Mouse (Mus musculus): Measurements from ENCODE around the gene Klf11. TPM values are rescaled to one million over a fixed set of nuclear protein-coding genes. Genes with fewer than 3 reads are reported as not detected.
"Not testable (repeated sequence)": the region's sequence is repeated elsewhere in the genome, so short reads cannot be mapped to it uniquely, and the experiment has no call there.

The Klf11 gene
- polyA plus RNA-seq (2017; shearing (Covaris generic)) = 1 to 10 TPM; 2.2 to 3.1 TPM

DNA sequence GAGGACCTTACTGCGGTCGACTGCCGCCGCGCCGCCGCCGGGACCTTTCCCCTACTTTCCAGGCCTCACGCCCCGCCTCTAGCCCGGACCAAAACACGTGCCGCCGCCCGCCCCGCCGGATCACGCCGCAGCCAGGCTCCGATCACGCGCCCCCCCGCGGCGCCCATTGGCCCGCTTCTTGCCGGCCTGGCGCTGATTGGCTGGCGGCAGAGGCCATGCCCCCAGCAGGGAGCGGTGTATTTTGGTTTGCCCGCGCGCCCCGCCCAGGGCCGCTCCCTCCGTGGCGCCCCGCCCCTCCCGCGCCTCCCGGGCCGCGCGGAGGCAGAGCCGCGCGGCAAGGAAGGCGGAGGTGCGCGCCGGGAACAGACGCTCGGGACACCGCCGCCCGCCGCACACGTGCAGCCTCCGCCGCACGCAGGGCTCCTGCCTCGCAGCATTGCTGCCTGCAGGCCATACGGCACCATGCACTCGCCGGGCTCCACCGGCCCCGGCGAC lies at the start of gene Klf11:
Klf11 (plus strand) TSS at position 212 of the 495 bp plus-strand sequence.
- peak; percentile 82 for ATAC-seq

DNA sequence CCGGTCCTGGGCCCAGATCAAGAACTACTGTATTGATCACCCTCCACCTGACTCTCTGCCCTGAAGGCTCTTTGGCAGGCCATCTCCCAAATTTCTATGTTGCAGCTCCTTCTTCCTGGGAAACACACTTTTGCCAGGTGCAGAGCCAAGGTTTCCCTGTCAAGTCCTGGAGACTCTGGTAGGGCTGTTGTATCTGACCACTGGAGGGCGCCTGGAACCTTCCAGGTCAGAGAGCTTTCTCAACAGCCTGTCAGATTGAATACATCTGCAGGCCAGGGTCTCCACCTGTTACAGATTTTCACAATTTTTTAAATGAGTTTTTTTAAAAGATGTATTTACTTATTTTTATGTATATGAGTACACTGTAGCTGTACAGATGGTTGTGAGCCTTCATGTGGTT lies 47.8 kb upstream of the Klf11 start:
- ATAC-seq = no peak

DNA sequence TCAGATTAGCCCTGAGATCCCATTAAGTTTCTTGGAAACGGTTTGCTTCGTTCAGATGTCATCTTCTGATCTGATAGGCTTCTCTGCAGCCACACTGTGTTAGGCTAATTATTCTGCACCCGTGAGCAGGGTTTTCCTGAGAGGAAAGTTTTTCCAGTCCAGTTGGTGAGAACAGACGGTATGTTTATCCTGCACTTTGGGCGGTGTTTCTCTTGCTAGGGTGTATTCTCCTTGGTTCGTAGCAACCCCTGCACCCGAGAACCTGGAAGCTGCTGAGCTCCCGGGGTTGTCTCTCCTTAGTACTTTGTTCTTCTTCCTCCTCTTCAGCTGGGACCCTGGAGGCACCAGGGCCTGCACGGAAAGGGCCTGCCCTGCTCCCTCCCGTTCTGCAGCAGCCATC lies 44.9 kb upstream of the Klf11 start:
- no peak for ATAC-seq

DNA sequence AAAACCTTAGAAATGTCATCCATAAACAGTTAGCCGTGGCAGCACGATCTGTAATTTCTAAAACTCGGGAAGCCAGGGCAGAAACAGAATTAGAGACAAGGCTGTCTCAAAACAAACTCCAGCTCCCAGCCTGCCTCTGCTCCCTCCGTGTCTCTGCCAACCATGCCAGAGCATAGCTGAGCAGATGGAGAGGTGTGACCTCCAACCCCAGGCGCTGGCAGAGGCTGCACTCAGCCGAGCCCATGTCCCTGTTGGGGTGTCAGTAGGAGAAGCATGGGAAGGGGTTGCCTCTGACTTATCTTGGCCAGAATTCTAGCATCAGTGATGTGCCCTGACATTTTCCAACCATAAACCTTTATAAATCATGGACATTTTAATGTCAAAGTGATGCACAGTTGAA lies 38.5 kb upstream of the Klf11 start:
- ATAC-seq = no peak

DNA sequence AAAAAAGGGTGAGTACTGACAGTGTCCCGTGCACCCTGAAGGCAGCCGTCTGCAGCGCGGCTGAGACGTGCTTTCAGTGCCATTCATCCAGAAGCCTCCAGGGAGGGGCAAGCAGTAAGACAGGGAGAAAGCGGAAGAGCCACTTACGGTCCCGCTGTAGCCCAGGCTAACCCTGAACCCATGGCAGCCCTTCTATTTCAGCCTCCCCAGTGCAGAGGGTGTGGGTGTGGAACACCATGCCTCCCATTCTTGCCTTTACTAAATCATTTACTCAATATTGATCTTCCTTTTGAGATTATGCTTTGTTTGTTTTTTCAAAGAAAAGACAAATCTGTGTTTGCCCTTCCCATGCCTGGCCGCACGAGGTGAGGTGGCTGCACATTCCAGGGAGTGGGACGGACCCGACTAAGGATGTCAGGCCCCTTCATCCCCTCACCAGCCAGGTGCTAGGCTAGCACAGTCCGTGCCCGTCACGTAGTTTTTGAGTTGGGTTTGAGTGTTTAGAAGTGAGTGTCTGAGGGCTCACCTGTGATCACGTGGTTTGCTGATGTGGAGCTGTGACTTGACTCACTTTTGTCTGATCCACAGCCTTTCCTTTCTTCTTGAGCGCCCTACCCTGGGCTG lies 36.5 kb upstream of the Klf11 start:
- ATAC-seq = no peak

DNA sequence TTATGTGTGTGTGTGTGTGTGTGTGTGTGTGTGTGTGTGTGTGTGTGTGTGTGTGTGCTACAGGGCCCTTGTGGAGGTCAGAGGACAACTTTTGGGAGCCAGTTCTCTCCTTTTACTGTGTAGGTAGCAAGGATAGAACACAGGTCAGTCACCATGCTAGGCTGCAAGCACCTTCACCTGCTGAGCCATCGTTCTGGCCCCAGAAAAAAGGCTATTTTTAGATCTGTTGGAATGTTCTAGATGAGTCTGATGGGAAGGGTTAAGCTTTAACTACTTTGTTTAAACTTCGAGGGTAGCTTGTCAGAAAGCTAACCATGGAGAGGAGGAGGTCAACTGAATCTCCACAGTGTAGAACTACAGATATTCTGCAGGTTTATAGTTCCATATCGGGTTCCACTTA lies 35.9 kb upstream of the Klf11 start:
- ATAC-seq = no peak

DNA sequence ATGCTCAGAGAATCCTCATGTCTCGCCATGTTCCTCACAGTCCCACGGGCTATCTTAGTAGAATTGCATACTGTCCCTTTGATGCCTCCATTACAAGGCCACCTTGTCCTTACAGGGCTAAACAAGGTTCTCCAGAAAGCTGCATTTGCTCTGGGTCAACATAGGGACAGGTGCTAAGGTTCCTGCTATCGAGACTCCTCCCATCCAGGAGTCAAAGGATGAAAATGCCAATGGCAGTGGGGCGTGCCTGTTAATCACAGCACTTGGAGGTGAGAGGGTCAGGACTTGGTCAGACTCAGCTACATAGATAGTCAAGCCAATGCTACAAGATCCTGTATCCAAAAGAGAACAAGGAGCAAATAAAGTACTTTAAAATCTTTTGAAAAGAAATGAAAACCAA lies 31.6 kb upstream of the Klf11 start:
- ATAC-seq = no peak

DNA sequence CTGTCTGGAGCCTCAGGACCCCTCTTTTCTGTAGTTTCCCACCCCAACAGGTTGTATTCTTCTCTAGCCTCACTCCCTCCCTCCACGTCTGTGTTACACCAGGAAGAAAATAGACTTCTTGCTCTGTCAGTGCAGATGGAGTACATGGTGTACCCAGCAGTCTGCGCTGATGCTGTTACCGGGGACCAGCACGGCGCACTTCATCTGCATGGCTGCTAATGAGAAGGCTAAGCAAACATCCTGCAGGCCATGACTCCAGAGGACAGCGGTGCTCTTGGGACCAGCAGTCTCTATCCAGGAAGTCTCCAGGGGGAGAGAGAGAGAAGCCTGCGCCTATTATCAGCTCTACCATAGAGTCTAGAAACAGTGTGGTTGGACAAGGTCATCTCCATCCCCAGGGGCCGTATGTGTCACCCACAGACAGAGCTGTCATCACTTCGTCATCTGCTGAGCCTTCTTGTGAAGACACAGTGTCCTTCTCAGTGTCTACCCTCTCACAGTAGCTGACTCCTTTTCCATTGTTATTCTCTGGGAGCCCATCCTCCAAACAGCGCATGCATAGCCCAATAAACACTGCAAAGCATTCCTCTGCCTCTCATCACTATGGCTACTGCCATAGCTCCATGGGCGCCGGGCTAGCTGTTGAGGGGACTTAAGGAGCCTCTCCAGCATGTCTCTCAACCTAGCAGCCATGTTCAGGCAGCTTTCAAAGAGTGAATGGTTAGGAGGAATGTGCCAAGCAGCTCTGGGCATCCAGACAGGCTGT lies 27.4 kb upstream of the Klf11 start:
- ATAC-seq = no peak

DNA sequence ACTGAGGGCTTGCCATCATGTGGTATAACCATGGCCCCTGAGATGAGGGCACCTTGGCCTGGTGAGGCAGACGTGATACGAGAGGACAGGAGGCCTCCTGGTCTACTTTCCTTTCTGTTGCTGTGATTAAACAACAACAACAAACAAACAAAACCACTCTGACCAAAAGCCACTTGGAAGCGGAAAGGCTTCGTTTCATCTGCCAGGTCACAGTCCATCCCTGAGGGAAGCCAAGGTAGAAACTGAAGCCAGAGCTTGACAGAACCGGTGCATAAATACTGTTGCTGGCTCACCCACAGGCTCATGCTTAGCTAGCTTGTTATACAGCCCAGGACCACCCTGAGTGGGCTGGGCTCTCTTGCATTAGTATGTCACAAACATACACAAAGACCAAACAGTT lies 24.7 kb upstream of the Klf11 start:
- no peak for ATAC-seq

DNA sequence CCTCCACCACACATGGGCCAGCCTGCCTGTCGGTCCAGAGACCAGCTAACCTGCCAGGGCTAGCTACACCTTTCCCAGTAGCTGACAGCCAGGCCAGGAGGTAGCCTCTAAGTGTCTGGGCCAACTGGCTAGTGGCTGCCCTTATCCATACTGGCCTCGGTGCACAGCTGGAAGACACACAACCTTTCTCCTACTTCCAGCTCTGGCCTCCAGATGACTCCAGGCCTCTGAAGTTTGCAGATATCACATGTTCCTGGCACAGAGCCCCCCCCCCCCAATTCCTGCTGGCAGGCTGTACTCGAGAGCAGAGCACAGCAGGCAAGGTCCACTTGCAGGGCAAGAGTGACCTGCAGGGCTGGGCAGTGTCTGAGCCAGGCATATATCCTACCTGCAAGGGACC lies 23.9 kb upstream of the Klf11 start:
- ATAC-seq = no peak

DNA sequence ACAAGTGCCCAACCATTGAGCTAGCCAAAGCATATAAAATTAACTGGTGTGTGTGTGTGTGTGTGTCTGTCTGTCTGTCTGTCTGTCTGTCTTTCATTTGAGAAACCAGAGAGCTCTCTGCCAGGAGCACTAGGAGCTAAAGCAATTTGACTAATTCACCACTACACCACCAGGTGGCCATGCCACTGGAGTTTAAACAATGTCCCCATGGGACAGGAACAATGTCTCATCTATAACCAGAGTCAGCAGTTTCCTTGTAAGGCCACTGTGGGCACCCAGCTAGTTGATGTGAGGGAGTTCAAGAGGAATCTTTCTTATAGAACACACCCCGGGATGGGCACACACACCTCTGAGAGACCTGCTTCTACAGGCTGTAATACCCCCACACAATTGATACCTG lies 20.9 kb upstream of the Klf11 start:
- peak; percentile 56 for ATAC-seq

DNA sequence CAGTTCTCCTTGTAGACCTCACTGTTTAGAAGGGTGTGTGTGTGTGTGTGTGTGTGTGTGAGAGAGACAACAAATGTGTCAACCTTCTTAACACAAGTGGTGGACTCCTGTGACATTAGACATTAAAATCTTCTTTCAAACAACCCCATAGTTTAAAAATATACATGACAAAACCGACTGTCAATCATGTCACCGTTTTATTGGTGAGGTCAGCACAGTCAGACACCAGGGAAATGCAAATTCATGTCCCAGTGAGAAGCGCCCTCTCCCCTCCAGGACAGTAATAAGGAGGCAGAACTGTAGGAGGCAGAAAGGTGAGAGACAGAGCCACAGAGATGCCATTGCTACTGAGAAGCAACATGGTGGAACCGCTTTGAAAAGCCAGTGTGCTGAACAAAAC lies 18.7 kb upstream of the Klf11 start:
- no peak for ATAC-seq

DNA sequence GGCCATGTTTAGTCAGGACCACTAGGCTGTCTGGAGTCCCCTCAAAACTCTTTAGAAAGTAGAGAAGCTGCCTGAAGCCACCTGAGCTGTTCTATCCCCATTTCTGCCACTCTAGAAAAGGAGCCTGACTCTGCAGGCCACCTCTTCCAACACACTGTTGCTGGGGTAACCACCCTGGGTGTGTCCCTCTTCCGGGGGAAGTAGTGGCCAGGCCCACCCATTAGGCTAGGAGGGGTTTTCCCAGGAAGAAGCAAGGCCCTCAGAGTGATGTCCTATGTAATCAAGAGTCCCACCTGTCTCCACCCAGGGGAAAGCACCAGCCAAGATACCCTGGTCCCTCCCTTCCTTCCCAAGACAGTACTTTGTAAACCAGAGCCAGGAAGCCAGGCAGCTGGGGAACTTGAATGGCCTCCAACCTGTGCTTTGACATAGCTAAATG lies 17.3 kb upstream of the Klf11 start:
- peak; percentile 76 for ATAC-seq

DNA sequence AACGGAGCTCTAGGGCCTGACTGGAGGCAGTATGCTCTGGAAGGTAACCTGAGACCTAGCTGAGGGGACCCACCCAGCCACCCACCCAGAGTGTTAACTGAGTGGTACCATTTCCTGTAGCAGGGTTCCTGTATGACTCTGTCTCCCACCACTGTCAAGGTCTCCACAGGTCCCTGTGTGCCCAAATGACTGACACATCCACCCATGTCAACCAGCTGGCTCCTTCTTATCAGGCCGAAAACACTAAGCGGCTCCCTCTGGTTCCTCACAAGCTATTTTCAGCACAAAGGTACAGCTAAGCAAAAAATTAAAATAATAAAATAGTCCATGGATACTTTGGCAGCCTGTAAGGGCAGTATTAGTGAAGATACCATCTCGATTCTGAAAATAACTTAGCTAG lies 16.9 kb upstream of the Klf11 start:
- ATAC-seq = peak; percentile 8

DNA sequence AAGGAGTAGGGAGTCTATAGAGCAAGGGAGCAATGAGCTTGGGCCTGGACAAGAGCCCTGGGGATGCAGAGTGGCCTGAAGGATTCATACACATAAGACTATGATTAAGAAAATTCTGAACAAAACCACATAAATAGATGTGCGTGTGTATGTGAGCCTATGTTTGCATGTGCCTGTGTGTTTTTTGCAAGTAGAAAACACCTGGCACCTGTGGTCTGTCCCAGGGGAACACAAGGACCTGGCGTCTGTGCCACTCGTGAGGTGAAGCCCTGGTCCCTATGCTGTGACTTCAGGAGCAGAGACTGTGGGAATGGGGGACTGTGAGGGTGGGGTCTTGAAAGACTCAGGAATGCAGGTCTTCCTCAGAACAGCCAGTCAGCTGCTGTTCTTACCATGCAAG lies 16.4 kb upstream of the Klf11 start:
- ATAC-seq = no peak

DNA sequence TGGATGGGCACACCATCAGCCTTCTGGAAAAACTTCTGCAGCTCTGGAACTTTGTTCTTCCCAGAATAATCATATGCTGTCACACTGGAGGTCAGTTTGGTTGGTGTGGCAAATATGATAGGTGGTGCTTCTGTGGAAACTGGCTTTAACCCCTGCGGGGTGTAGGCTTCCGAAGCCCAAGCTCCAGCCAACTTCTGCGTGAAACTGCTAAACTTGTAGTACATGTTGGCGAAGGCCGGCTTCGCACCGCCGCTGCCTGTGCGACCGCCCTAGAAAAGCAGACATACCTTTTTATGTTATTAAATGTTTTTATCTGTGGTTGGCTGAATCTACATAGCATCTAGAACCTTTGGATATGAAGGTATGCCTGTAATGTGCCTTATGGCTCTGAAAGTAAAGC lies 12.3 kb upstream of the Klf11 start:
- ATAC-seq = not testable (repeated sequence)

DNA sequence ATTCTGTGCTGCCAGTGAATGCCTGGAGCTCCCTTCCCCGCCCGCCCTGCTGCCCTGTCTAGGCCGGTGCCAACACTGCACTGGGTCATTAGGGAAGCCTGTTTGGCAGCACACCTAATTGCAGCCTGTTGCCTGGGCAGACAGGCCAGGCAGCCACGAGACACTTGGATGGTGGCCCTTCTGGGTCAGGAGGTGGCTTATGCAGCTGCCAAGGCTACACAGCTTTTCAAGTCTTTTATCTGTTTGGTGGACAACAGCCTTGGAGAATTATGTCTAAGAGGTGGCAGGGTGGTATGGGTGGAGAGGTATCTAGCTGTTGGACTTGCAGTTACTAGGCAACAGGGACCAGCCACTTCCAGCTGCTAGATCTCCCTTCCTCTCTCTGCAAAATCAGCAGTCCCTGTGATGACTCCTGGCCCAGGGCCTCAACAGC lies 8.7 kb upstream of the Klf11 start:
- no peak for ATAC-seq

DNA sequence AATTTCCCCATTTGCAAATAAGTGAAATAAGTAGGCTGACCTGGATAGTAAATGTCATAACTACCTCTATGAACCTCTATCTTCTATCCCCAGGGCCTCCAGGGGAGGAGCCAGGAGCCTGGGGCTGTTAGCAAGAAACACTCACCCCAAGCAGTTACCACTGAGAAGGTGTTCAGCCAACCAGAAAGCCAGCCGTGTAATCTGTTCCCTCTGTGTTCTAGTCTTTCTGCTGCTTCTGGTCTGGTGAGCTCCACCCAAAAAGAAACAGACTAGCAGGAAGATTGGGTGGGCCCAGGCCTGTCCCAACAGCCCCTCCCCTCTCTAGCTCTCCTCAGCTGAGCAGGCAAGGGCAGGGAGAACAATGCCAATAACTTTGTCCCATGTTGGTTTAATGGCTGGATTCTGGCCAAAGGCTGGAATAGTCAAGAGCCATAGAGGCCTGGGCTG lies 6.9 kb upstream of the Klf11 start:
- no peak for ATAC-seq

DNA sequence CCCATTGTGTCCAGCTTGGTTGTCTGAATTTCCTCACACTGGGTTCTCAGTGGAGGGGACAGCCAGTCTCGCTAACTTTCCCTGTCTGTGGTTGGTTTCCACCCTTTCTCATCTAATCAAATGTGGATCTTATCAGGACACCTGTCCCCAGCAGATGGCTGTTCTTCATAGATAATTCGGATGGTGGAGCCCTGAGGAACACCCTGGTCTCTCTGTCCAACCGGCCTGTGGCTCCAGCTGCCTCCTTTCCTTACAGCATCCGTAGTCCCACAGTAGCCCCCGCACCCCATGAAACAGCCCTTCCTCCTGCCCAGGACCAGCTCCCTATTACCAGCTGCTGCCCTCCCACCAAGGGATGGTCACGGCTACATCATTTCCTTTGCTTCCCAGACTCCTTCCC lies 5.2 kb upstream of the Klf11 start:
- no peak for ATAC-seq

DNA sequence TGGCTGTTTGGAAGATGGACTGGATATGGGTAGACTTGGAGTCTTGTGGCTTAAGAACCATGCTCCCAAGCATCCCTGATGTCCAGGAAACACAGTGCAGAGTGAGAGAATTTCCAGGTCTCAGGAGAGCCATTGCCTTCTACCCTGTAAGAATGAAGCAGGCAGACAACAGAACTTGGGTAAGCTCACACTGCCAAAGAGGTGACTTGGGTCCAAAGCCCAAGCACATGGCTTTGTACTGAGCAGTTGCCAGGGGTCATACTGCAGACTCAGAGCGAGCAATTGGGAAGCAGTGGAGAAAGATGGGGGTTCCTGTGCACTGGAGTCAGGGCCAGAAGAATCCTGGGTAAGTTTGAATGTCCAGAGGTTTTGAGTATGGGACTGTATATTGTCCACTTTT lies 3.0 kb upstream of the Klf11 start:
- ATAC-seq = no peak

DNA sequence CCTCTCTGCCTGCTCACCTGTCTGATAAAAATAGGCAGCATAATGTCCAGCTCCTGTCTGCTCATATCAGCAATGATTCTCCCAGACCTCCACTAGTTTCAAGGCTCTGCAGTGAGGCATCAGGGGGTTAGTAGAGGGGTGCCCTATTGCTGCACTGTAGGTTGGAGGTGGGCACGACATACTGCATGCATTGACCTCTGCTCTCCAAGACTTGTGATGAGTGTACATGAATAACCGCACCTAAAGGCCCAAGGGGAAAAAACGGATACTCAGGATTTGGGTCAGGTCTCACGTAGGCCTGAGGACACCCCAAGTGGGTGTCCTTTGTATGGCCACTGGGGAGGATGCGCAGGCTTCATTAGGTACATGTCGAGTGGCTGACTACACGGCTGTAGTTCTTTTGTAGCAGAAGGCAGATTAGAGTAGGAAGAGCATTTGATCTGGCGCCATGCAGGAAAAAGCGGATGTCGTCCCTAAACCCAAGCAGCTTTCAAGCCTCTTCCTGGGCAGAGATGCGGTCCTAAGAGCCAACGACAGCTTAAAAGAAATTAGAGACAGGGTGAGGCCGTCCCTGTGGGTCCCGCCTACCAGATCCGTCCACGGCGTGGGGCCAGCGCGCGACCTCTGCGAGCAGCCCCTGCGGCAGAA lies 535 bp upstream of the Klf11 start:
- ATAC-seq = no peak

DNA sequence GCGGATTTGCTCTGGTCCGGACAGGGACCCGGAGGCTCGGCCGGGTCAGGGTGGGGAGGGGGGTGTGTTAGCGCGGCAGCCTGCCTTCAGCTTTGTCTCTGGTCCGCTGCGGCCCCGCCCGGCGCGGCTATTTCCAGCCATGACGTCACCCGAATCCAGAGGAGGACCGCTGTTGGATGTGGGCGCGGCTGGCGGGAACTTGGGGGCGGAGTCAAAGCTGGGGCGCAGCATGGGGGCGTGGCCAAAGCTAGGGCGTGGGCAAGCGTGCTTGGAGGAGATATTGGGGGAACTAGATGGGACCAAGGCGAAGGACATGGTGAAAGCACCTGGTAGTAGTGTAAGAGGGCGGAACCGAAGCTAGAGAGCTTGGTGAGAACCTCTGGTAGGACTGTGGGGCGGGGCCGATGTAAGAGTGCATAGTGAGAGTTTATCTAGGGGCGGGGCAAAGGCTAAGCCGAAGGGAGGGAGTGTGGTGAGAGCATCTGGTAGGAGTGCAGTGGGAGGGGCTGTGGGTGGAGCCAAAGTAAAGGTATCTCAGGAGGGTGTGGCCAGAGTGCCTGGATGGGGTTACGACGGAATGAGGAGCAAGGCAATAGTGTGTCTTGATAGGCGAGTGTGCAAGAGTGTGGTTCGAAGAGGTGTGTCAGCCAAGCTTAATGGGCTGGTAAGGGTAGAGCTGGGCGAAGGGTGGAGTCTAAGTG lies 718 bp downstream of the Klf11 start:
- peak; percentile 74 for ATAC-seq

All from CD4-positive, CD25-positive, alpha-beta regulatory T cell, adult 4 months (primary cell).